Mouse (Mus musculus): ENCODE data around the gene Pold1. TPM values are rescaled to one million over a fixed set of nuclear protein-coding genes. Genes with fewer than 3 reads are reported as not detected.

Pold1 gene
- polyA plus RNA-seq, 1 experiment, result not detected

DNA sequence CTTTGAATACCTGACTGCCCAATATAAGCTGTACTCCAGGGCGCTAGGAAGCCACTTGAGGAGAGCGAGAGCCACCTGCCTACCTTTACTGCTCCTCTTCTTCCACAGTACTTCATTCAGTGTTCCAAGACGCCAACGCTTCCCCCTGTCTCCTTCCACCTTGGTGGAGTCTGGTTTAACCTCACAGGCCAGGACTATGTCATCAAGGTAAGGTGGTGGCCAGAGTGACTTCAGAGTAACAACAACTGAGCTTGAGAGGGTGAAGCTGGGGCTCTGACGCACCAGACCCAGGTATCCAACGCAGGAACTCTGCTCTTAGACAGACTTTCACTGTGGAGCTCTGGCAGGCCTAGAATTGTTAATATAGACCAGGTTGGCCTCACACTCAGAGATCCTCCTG, 37.0 kb upstream of the Pold1 start:
- H3K4me3 ChIP-seq (ENCODE audit: insufficient read depth, low read depth, low read length), result no peak overlapping the region
- H3K4me1 ChIP-seq (ENCODE audit: control insufficient read depth, insufficient read depth, low read length), result peaks cover 33% of the 10 kb centered on the region
- no peak overlapping the region for H3K27ac ChIP-seq (ENCODE audit: insufficient read depth, low read depth, low read length)
- WGBS, result 97% methylated on average over 6 of the region's 6 CpGs
- TF ChIP-seq CTCF (IDR thresholded peaks at IDR 0.05; ENCODE audit: insufficient read depth, low read depth, low read length) (no peak), POLR2A (IDR thresholded peaks at IDR 0.05; ENCODE audit: insufficient read depth, low read depth, low read length) (no peak)

DNA sequence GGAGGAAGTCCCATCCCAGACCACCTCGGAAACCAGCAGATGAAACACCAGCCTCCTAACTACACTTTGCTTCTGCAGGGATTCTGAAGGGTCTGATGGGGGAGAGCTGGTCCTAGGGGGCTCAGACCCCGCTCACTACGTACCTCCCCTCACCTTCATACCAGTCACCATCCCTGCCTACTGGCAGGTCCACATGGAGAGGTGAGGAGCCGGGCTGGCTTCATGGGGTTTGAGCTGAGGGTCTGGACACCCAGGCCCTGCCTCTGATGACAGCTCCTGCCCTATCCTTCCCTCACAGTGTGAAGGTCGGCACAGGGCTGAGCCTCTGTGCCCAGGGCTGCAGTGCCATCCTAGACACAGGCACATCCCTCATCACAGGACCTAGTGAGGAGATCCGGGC, 36.3 kb upstream of the Pold1 start:
- peaks cover 31% of the 10 kb centered on the region for H3K4me1 ChIP-seq (ENCODE audit: control insufficient read depth, insufficient read depth, low read length)
- 92% methylated on average over 6 of the region's 6 CpGs for WGBS
- H3K4me3 ChIP-seq (ENCODE audit: insufficient read depth, low read depth, low read length), result no peak overlapping the region
- H3K27ac ChIP-seq (ENCODE audit: insufficient read depth, low read depth, low read length), result no peak overlapping the region
- TF ChIP-seq CTCF (IDR thresholded peaks at IDR 0.05; ENCODE audit: insufficient read depth, low read depth, low read length) (no peak), POLR2A (IDR thresholded peaks at IDR 0.05; ENCODE audit: insufficient read depth, low read depth, low read length) (no peak)

DNA sequence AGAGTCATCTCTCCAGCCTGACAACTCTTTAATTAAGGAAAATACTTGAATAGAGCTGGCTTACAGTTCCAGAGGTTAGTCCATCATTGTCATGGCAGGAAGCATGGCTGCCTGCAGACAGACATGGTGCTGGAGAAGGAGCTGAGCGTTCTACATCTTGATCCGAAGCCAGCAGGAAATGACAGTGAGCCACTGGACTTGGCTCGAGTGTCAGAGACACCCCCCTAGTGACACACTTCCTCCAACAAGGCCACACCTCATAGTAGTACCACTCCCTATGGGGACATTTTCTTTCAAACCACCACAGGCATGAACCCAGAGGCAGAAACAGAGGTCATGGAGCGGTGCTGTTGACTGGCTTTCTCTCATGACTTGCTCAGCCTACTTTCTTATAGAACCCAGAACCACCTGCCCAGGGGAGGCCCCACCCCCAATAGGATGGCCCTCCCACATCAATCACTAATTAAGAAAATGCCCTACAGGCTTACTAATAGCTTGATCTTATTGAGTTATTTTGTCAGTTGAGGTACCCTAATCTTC, 35.7 kb upstream of the Pold1 start:
- no peak for TF ChIP-seq POLR2A (IDR thresholded peaks at IDR 0.05; ENCODE audit: insufficient read depth, low read depth, low read length)
- no peak for TF ChIP-seq CTCF (IDR thresholded peaks at IDR 0.05; ENCODE audit: insufficient read depth, low read depth, low read length)
- Histone ChIP-seq H3K4me3 (ENCODE audit: insufficient read depth, low read depth, low read length) (no peak overlapping the region), H3K4me1 (ENCODE audit: control insufficient read depth, insufficient read depth, low read length) (peaks cover 25% of the 10 kb centered on the region), H3K27ac (ENCODE audit: insufficient read depth, low read depth, low read length) (no peak overlapping the region)
- WGBS, result 87% methylated on average over 4 of the region's 4 CpGs

DNA sequence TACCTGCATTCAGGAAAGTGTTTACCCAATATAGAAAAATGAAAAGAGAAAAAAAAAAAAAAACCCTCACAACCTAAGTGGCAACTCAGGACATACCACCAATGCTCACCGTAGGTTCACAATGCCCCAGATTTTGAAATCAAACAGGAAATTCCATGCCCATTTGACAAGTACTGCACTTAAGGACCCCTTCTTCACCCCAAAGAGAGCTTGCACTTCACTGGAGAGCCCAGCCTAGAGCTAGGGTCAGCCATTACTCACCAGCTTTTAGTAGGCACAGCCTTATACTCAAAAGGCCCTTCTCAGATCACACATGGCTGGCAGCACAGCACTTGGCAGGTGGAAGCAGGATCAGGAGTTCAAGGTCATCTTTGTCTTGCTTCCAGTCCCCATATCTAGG, 34.5 kb upstream of the Pold1 start:
- 93% methylated on average over 1 of the region's 1 CpGs for WGBS
- H3K27ac ChIP-seq (ENCODE audit: insufficient read depth, low read depth, low read length), result no peak overlapping the region
- H3K4me3 ChIP-seq (ENCODE audit: insufficient read depth, low read depth, low read length), result no peak overlapping the region
- TF ChIP-seq CTCF (IDR thresholded peaks at IDR 0.05; ENCODE audit: insufficient read depth, low read depth, low read length) (no peak), POLR2A (IDR thresholded peaks at IDR 0.05; ENCODE audit: insufficient read depth, low read depth, low read length) (no peak)
- peaks cover 15% of the 10 kb centered on the region for H3K4me1 ChIP-seq (ENCODE audit: control insufficient read depth, insufficient read depth, low read length)

DNA sequence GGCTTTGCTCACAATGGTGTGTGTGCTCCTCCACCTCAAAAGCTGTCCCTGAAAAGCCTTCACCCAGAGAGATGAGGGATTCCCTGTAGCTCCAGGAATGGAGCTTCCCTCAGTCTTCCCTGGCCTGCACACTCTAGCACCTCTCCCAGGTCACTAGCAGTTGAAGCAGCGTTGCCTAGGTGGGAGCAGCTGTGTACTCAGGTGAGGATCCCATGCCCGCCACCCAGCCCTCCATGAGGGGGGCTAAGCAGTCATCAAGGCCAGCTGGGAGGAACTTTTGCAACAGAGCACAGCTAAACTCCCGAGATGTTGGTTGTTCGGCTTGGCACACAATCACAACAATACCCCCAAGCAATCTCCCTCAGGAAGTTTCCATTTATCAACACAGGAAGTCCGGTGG, 34.1 kb upstream of the Pold1 start:
- WGBS, result 77% methylated on average over 5 of the region's 5 CpGs
- H3K4me3 ChIP-seq (ENCODE audit: insufficient read depth, low read depth, low read length), result no peak overlapping the region
- peaks cover 12% of the 10 kb centered on the region for H3K4me1 ChIP-seq (ENCODE audit: control insufficient read depth, insufficient read depth, low read length)
- TF ChIP-seq POLR2A (IDR thresholded peaks at IDR 0.05; ENCODE audit: insufficient read depth, low read depth, low read length), result no peak
- TF ChIP-seq CTCF (IDR thresholded peaks at IDR 0.05; ENCODE audit: insufficient read depth, low read depth, low read length), result no peak
- H3K27ac ChIP-seq (ENCODE audit: insufficient read depth, low read depth, low read length), result no peak overlapping the region

DNA sequence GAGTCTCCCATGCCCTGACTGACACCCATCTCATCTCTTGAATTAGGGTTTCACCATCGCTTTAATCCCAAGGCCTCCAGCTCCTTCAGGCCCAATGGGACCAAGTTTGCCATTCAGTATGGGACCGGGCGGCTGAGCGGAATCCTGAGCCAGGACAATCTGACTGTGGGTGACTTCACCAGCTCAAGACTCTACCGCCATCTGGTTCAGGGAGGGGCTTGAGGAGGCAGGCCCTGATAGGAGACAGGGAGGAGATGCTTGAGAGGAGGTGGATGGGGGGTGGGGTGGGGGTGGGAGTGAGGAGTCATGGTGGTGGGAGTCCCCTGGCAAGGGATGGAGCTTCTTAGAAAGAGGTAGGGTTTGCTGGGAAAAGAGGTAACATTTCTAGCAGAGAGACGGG, 33.0 kb upstream of the Pold1 start:
- WGBS, result 84% methylated on average over 6 of the region's 6 CpGs
- Histone ChIP-seq H3K4me3 (ENCODE audit: insufficient read depth, low read depth, low read length) (no peak overlapping the region), H3K27ac (ENCODE audit: insufficient read depth, low read depth, low read length) (no peak overlapping the region), H3K4me1 (ENCODE audit: control insufficient read depth, insufficient read depth, low read length) (peaks cover 8% of the 10 kb centered on the region)
- TF ChIP-seq POLR2A (IDR thresholded peaks at IDR 0.05; ENCODE audit: insufficient read depth, low read depth, low read length) (no peak), CTCF (IDR thresholded peaks at IDR 0.05; ENCODE audit: insufficient read depth, low read depth, low read length) (no peak)

DNA sequence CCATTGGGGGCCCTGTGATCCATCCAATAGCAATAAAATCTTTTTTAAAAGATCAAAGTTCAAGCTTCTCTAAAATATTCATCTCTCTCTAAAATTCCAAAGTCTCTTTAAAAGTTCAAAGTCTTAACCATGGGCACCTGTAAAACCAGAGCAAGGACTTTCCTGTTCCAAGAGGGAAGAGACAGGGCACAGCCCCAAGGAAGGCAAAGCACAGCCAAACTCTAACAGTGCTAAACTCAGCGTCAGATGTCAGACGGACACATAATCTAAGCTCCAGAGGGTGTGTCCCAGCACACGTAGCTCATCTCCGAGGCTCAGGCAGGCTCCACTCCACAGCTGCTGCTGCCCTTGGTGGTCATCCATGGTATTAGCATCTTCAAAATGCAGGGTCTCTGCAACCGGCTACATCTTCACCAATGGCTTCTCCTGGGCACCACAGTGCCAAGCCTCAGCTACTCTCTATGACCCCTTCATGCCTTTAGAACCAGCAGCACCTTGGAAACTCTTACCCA, 27.7 kb upstream of the Pold1 start:
- no peaks in the 10 kb centered on the region for H3K4me1 ChIP-seq (ENCODE audit: control insufficient read depth, insufficient read depth, low read length)
- WGBS, result 51% methylated on average over 5 of the region's 5 CpGs
- H3K4me3 ChIP-seq (ENCODE audit: insufficient read depth, low read depth, low read length), result no peak overlapping the region
- H3K27ac ChIP-seq (ENCODE audit: insufficient read depth, low read depth, low read length), result no peak overlapping the region
- TF ChIP-seq CTCF (IDR thresholded peaks at IDR 0.05; ENCODE audit: insufficient read depth, low read depth, low read length) (no peak), POLR2A (IDR thresholded peaks at IDR 0.05; ENCODE audit: insufficient read depth, low read depth, low read length) (no peak)

DNA sequence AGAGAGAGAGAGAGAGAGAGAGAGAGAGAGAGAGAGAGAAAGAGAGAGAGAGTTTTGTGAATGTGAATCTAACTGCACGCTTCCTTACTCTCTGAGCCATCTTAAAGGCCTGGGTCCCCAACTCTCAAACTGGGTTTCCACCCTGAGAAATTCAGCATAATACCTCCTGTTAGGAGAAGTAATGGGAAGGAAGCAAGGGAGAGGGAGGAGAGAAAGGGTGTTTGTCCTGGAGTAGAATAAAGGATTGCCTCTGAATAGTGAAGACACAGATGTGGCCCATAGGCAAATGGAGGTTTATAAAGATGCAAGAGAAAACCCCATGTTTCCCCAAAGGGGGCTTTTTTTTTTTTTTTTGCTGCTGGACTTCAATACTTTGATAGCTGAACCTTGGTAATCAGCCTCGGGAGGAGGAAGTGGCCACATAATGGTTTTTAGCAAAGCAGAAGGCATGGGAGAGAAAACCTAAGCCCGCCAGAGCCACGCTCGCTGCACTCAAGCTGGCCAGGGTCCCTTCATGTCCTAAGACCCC, 24.4 kb upstream of the Pold1 start:
- 80% methylated on average over 5 of the region's 5 CpGs for WGBS
- Histone ChIP-seq H3K4me3 (ENCODE audit: insufficient read depth, low read depth, low read length) (no peak overlapping the region), H3K4me1 (ENCODE audit: control insufficient read depth, insufficient read depth, low read length) (no peaks in the 10 kb centered on the region), H3K27ac (ENCODE audit: insufficient read depth, low read depth, low read length) (no peak overlapping the region)
- TF ChIP-seq CTCF (IDR thresholded peaks at IDR 0.05; ENCODE audit: insufficient read depth, low read depth, low read length) (no peak), POLR2A (IDR thresholded peaks at IDR 0.05; ENCODE audit: insufficient read depth, low read depth, low read length) (no peak)

DNA sequence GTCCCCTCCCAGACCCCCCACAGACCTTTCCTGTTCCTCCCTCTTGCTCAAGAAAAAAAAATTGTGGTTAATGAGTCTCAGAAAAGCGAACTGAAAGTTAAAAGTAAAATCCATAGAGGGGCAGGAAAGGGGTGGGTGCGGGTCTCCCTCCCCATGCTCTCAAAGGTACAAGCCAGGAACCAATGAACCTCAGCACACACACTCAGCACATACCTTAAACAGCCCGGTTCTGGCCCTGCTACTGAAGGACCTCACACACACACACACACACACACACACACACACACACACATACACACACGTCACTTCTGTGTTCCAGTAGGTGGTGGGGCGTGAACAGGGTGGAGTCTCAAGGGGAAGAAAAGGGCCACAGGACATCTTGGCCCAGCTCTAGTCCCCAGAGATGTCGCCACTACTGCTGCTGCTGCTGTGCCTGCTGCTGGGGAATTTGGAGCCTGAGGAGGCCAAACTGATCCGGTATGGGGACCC, 23.6 kb upstream of the Pold1 start, which contains the start of gene Napsa:
Gene Napsa (plus strand): TSS at position 168 of the 489 bp plus-strand sequence.
- no peak within 1 kb of the TSS for H3K27ac ChIP-seq (ENCODE audit: insufficient read depth, low read depth, low read length)
- 41% methylated on average over 7 of the region's 7 CpGs for WGBS
- TF ChIP-seq CTCF (IDR thresholded peaks at IDR 0.05; ENCODE audit: insufficient read depth, low read depth, low read length) (no peak), POLR2A (IDR thresholded peaks at IDR 0.05; ENCODE audit: insufficient read depth, low read depth, low read length) (no peak)
- H3K4me1 ChIP-seq (ENCODE audit: control insufficient read depth, insufficient read depth, low read length), result no peaks in the 10 kb centered on the region
- no peak within 1 kb of the TSS for H3K4me3 ChIP-seq (ENCODE audit: insufficient read depth, low read depth, low read length)
